Mouse (Mus musculus) olfactory bulb, adult 2 months (tissue): ENCODE measurements around the gene Sars.

ENCODE experiments used
- CTCF ChIP-seq: fragments of 200-500 bp; IDR thresholded peaks from 2 replicates; pipeline ENCODE4 v1.5.1; 2012; ENCODE audit warnings: low read depth, mild to moderate bottlenecking, low read length, moderate library complexity; ENCODE audit not compliant: insufficient read depth
- POLR2A ChIP-seq: fragments of 200-500 bp; IDR thresholded peaks from 2 replicates; pipeline ENCODE4 v1.6.1; 2012; ENCODE audit warnings: mild to moderate bottlenecking, low read depth, low read length, moderate library complexity; ENCODE audit not compliant: insufficient read depth

GRCm38 (mm10) chr3:108384425-108384824 lies 60.6 kb downstream of the Sars start:
- TF ChIP-seq CTCF, result no peak
- TF ChIP-seq POLR2A, result no peak
